Mouse (Mus musculus) hindbrain, embryonic 16.5 days (tissue): ENCODE results near the gene Rasgef1b. TPM values are rescaled to one million over a fixed set of nuclear protein-coding genes. Genes with fewer than 3 reads are reported as not detected.

Experiments used
- ATAC-seq: fragments of 200-750 bp; cut with Nextera tagmentation; 2 replicates; pipeline ENCODE4 v1.8.0; 2017; ENCODE audit warnings: moderate TSS enrichment, moderate library complexity
- H3K27ac ChIP-seq: fragments of 300-500 bp; sonication (generic); 2 replicates; pipeline ENCODE4 v1.5.1; 2014; ENCODE audit warnings: low read depth, mild to moderate bottlenecking, control low read depth, low read length, moderate library complexity
- H3K27me3 ChIP-seq: fragments of 300-500 bp; sonication (generic); replicated peaks from 2 replicates; pipeline ENCODE4 v1.6.1; 2014; ENCODE audit warnings: low read length; ENCODE audit not compliant: control insufficient read depth, insufficient read depth
- H3K36me3 ChIP-seq: fragments of 300-500 bp; sonication (generic); 2 replicates; pipeline ENCODE4 v1.6.1; 2014; ENCODE audit warnings: mild to moderate bottlenecking, low read length, moderate library complexity, mixed read lengths; ENCODE audit not compliant: control insufficient read depth, insufficient read depth
- H3K4me1 ChIP-seq: fragments of 300-500 bp; sonication (generic); 2 replicates; pipeline ENCODE4 v1.6.1; 2014; ENCODE audit warnings: low read depth, low read length; ENCODE audit not compliant: control insufficient read depth, insufficient read depth
- H3K4me2 ChIP-seq: fragments of 300-500 bp; sonication (generic); 2 replicates; pipeline ENCODE4 v1.6.1; 2014; ENCODE audit warnings: mild to moderate bottlenecking, low read length, control low read depth, moderate library complexity
- H3K4me3 ChIP-seq: fragments of 300-500 bp; sonication (generic); 2 replicates; pipeline ENCODE4 v1.5.1; 2014; ENCODE audit warnings: mild to moderate bottlenecking, low read length, control low read depth, moderate library complexity
- H3K9ac ChIP-seq: fragments of 300-500 bp; sonication (generic); 2 replicates; pipeline ENCODE4 v1.6.1; 2014; ENCODE audit warnings: low read depth, mild to moderate bottlenecking, control low read depth, low read length, moderate library complexity
- H3K9me3 ChIP-seq: fragments of 300-500 bp; sonication (generic); 2 replicates; pipeline ENCODE4 v1.6.1; 2014; ENCODE audit warnings: mild to moderate bottlenecking, low read length, moderate library complexity; ENCODE audit not compliant: control insufficient read depth
- WGBS: fragments of 180-500 bp; shearing (Covaris S2); extraction: QIAGEN DNeasy Blood & Tissue Kit; methylation state at CpG from one replicate; pipeline ENCODE4 v1.1.7; 2014; 5-methylcytosine and 5-hydroxymethylcytosine counted together
- polyA plus RNA-seq: library from polyadenylated mRNA; unstranded; fragments of >200 nt; fragmentation: Nextera tagmentation; extraction: Ambion mirVana; gene quantifications from 2 replicates; pipeline ENCODE4 v1.2.1, GENCODE M21; 2015

Gene Rasgef1b
- polyA plus RNA-seq, 1 experiment from 2014 or later, result 43.5 TPM

DNA sequence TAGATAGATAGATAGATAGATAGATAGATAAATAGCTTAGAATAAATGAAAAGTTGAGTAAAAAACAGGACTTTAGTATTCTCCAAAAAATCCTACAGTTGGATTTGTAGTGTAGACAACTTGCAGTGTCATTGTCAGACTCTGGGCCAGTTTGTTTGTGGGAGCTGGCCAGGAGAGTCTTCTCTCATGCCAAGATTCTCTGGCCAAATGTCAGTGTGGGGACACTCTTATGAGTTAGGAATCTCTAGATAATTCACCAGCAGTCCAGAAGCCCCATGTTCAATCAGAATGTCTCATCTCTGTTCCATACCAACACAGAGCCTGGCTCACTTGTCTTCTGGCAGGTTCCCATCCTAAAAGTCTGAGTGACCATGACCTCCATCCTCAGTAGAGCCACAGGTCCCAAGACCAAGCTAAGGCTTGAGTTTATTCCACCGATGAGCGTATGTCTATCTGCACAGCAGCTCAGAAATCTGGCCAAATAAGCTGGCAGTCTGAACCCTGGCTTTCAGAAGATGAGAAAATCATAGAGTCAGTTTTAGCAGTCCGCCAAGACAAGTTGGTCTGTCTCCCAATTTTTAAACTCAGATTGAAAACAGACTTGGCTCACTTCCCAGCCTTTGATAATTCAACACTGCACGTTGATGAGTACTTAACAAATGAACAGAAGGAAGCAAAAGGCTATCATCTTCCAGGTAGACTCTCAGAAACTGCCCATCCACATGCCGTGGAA lies 143.5 kb downstream of the Rasgef1b start:
- Histone ChIP-seq H3K4me3 (no peak overlapping the region), H3K27ac (no peak overlapping the region), H3K27me3 (no peaks in the 10 kb centered on the region), H3K4me2 (no peak overlapping the region), H3K9me3 (no peaks in the 10 kb centered on the region), H3K9ac (no peak overlapping the region), H3K4me1 (no peaks in the 10 kb centered on the region), H3K36me3 (no peaks in the 10 kb centered on the region)
- 0 out of 2 replicates have a peak, but pooled peaks have one; percentile 27 for ATAC-seq
- WGBS, result 66% methylated on average over 5 of the region's 5 CpGs

DNA sequence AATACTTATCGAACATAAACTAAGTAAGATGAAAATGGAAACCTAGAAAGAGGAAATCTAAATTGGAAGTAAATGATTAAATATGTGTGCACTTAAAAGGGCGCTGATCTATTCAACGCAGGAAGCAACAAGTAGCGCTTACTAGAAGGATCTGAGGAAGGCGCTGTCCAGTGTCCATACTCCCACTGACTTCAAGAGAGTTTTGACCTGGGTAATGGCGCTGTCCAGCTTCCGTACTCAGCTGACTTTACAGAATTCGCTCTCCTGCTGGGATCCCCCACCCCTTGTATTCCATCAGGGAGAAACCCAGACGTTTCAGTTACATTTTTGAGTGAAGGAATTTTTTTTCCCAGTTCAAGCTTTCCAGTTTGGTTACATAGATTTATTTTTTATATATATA lies 144.6 kb downstream of the Rasgef1b start:
- no peaks in the 10 kb centered on the region for H3K4me1 ChIP-seq
- 86% methylated on average over 9 of the region's 9 CpGs for WGBS
- H3K9me3 ChIP-seq, result no peaks in the 10 kb centered on the region
- no peaks in the 10 kb centered on the region for H3K36me3 ChIP-seq
- no peak for ATAC-seq
- H3K4me2 ChIP-seq, result no peak overlapping the region
- H3K27me3 ChIP-seq, result no peaks in the 10 kb centered on the region
- H3K4me3 ChIP-seq, result no peak overlapping the region
- no peak overlapping the region for H3K9ac ChIP-seq
- H3K27ac ChIP-seq, result no peak overlapping the region

DNA sequence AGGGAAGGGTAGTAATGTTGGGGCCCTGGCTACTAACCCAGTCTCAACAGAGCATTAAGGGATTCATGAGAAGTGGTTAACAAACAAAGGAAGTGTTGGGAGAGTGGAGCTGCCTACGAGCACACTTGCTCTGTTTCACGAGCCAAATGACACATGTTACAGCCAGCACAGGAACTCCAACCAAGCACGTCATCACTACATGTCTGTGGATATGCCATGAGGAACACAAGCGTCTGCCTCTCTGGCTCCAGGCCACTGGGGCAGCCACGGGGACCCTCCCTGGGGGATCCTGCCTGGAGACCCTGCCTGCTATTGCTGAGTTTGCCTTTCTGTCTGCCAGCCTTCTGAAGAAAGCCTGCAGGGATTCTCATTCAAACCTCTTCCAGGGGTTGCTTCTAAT lies 146.8 kb downstream of the Rasgef1b start:
- H3K9ac ChIP-seq, result no peak overlapping the region
- WGBS, result 22% methylated on average over 5 of the region's 5 CpGs
- H3K4me3 ChIP-seq, result no peak overlapping the region
- no peaks in the 10 kb centered on the region for H3K4me1 ChIP-seq
- no peaks in the 10 kb centered on the region for H3K27me3 ChIP-seq
- H3K27ac ChIP-seq, result no peak overlapping the region
- ATAC-seq, result no peak
- no peaks in the 10 kb centered on the region for H3K9me3 ChIP-seq
- H3K36me3 ChIP-seq, result no peaks in the 10 kb centered on the region
- no peak overlapping the region for H3K4me2 ChIP-seq

DNA sequence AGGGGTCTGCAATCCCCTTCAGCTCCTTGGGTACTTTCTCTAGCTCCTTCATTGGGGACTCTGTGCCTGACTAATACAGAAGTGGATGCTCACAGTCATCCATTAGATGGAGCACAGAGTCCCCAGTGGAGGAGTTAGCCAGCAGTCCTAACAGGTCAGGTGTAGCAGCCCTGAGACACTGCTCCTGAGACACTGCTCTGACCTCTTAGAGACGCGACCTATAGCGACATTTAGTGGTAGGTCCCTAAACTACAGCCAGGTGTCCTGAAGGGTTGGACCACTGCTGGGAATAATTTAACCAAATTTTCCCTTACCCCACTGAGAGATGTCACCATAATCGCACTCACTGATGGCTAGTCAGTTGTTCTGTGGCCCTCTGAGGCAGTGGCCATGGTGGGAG lies 150.2 kb downstream of the Rasgef1b start:
- no peak overlapping the region for H3K27ac ChIP-seq
- no peaks in the 10 kb centered on the region for H3K27me3 ChIP-seq
- no peak overlapping the region for H3K9ac ChIP-seq
- WGBS, result 8% methylated on average over 4 of the region's 4 CpGs
- no peaks in the 10 kb centered on the region for H3K4me1 ChIP-seq
- no peak overlapping the region for H3K4me3 ChIP-seq
- H3K36me3 ChIP-seq, result no peaks in the 10 kb centered on the region
- ATAC-seq, result peak; percentile 54; the same call in 1 of the 2 replicates
- H3K4me2 ChIP-seq, result no peak overlapping the region
- no peaks in the 10 kb centered on the region for H3K9me3 ChIP-seq

DNA sequence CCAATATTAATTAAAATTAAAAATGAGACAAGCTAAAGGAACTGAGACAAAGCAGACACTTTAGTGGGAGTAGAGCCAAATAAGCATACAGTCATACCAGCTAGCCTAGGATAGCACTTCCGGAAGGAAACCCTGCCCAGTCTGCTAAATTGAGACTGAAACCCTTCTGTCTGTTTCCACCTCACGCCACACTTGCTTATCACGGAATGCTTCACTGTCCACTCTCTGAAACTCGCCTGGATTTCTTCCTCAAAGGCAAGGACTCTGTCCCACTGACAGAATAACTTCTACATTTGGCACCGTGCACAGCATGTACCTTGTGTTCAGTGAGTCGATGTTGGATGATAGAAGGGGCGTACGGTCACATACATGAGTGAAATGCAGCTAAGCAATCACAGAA lies 153.0 kb downstream of the Rasgef1b start:
- H3K9ac ChIP-seq, result no peak overlapping the region
- H3K27me3 ChIP-seq, result no peaks in the 10 kb centered on the region
- no peak overlapping the region for H3K27ac ChIP-seq
- WGBS, result 88% methylated on average over 8 of the region's 8 CpGs
- H3K9me3 ChIP-seq, result no peaks in the 10 kb centered on the region
- H3K4me1 ChIP-seq, result 0 out of 2 replicates have a peak, but pooled peaks cover under 1% of the 10 kb centered on the region
- H3K4me2 ChIP-seq, result no peak overlapping the region
- ATAC-seq, result no peak
- H3K4me3 ChIP-seq, result no peak overlapping the region
- no peaks in the 10 kb centered on the region for H3K36me3 ChIP-seq

DNA sequence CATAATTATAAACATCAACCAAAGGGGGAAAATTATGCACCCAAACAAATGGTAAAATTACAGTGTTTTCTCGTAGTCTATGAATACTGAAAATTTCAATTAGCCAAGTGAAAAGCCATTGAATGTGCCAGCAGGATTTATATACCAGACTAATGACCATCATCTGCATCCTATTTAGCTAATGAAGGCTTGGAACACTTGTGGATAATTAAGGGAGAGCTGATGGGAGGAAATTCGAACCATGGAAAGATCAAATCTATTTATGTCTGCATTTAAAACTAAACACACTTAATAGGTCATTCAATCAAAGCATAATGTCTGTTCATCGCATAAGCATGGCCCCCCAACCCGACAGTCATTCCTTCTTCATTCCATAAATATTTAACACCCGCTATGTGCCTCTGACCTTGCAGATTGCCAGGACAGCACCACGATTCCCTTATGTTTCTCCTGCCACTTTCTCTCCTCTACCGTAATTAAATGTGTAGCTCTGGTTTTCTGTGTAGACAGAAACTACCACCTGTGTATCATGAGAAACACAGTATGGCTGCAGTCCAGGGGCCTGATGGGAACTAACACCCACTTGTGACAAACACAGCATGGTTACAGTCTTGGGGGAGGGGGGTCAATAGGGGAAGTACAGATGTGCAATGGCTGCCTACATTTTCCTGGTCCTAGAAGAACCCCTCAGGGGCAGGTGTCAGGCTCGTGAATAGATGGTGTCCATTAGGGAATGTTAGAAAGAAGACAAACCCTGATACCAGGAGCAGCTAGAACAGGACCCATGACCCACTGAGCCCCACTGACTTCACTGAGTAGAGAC lies 164.2 kb downstream of the Rasgef1b start:
- Histone ChIP-seq H3K9me3 (no peaks in the 10 kb centered on the region), H3K27me3 (no peaks in the 10 kb centered on the region), H3K9ac (no peak overlapping the region), H3K27ac (no peak overlapping the region), H3K4me1 (no peaks in the 10 kb centered on the region), H3K36me3 (no peaks in the 10 kb centered on the region), H3K4me3 (no peak overlapping the region), H3K4me2 (no peak overlapping the region)
- ATAC-seq, result peak; percentile 35; the same call in 1 of the 2 replicates
- WGBS, result 50% methylated on average over 8 of the region's 8 CpGs

- Histone ChIP-seq H3K4me1 (no peaks in the 10 kb centered on the region), H3K4me3 (no peak overlapping the region), H3K9ac (no peak overlapping the region), H3K36me3 (no peaks in the 10 kb centered on the region), H3K27me3 (no peaks in the 10 kb centered on the region; the same call in 1 of the 2 replicates), H3K9me3 (no peaks in the 10 kb centered on the region), H3K27ac (no peak overlapping the region), H3K4me2 (no peak overlapping the region)
- WGBS, result 76% methylated on average over 6 of the region's 6 CpGs
- no peak for ATAC-seq
Observed at GRCm38 (mm10) chr5:99562096-99562495, 166.8 kb downstream of the Rasgef1b start.

DNA sequence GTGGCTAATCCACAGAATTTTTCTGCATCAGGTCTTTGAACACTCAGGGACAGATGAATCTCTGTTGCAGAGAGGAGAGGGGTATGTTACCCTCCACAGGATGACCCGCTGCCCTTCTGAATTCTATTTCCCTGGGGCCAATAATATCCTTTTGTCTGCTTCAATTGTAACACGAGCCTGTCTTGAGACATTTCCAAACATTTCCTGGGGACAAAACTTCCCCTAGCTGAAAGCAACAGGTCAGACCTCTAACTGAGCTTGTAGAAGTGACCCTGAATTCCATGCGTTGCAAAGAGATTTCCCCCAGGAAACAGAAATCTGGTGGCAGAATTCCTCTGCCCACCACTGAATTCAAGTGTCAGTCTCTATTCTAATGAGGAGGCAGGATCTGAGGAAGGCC lies 169.1 kb downstream of the Rasgef1b start:
- 9% methylated on average over 3 of the region's 3 CpGs for WGBS
- Histone ChIP-seq H3K4me1 (no peaks in the 10 kb centered on the region), H3K4me3 (no peak overlapping the region), H3K27me3 (no peaks in the 10 kb centered on the region; the same call in 1 of the 2 replicates), H3K36me3 (no peaks in the 10 kb centered on the region), H3K9me3 (no peaks in the 10 kb centered on the region), H3K27ac (no peak overlapping the region), H3K9ac (no peak overlapping the region), H3K4me2 (no peak overlapping the region)
- 0 out of 2 replicates have a peak, but pooled peaks have one; percentile 25 for ATAC-seq

DNA sequence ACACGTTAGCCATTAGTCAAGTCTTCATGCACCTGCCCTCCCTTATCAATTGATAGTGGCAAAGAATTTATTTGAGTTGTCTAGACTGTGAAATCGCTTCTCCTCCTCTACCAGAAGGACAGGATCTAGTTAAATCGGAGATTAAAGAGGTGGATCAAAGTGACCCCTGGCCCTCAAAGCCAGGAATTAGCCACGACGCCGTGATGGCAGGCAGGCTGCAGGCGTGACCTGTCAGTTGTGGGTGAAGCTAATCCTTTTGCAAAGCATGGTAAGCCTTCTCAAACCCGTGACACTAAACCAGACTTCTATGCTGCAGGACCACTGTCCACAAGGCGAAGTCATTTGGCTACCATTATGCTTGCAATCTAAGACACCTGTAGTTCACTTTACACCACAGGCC lies 170.6 kb downstream of the Rasgef1b start:
- H3K36me3 ChIP-seq, result no peaks in the 10 kb centered on the region
- H3K4me1 ChIP-seq, result no peaks in the 10 kb centered on the region
- H3K9me3 ChIP-seq, result no peaks in the 10 kb centered on the region
- no peak overlapping the region for H3K4me3 ChIP-seq
- WGBS, result 62% methylated on average over 9 of the region's 9 CpGs
- no peak overlapping the region for H3K9ac ChIP-seq
- ATAC-seq, result no peak
- H3K27me3 ChIP-seq, result no peaks in the 10 kb centered on the region; the same call in 1 of the 2 replicates
- H3K4me2 ChIP-seq, result no peak overlapping the region
- no peak overlapping the region for H3K27ac ChIP-seq
